Mouse (Mus musculus) heart, embryonic 14.5 days (tissue): Measurements from ENCODE around the gene Doc2a. TPM values are rescaled to one million over a fixed set of nuclear protein-coding genes. Genes with fewer than 3 reads are reported as not detected.

Source experiments
- ATAC-seq: fragments of 200-750 bp; cut with Nextera tagmentation; 2 replicates; pipeline ENCODE4 v1.8.0; 2017; ENCODE audit warnings: low read depth, moderate TSS enrichment; ENCODE audit not compliant: insufficient number of reproducible peaks, insufficient read depth, low FRiP score
- H3K27ac ChIP-seq, 2 experiments: fragments of 200-500 bp in 1 of 2; fragments of 300-500 bp in 1 of 2; sonication (generic) in 1 of 2; replicated peaks in 1 of 2; 2 replicates each; pipeline ENCODE4 v1.5.1; 2012 to 2014; ENCODE audit warnings: low read depth in 2 of 2, low read length in 2 of 2, control low read depth in 1 of 2, mild to moderate bottlenecking in 1 of 2, mixed read lengths in 1 of 2; ENCODE audit not compliant: control insufficient read depth in 1 of 2, insufficient read depth in 1 of 2
- H3K27me3 ChIP-seq: fragments of 300-500 bp; sonication (generic); 2 replicates; pipeline ENCODE4 v1.6.1; 2014; ENCODE audit warnings: mild to moderate bottlenecking, low read length, control low read depth; ENCODE audit not compliant: control insufficient read depth, insufficient read depth
- H3K36me3 ChIP-seq: fragments of 300-500 bp; sonication (generic); 2 replicates; pipeline ENCODE4 v1.6.1; 2014; ENCODE audit warnings: mild to moderate bottlenecking, control low read depth, low read length, mixed read lengths; ENCODE audit not compliant: control insufficient read depth, insufficient read depth
- H3K4me1 ChIP-seq, 2 experiments: fragments of 200-500 bp in 1 of 2; fragments of 300-500 bp in 1 of 2; sonication (generic) in 1 of 2; 2 replicates each; pipeline ENCODE4 v1.6.1; 2012 to 2014; ENCODE audit warnings: low read length in 2 of 2, control low read depth in 1 of 2, mixed read lengths in 1 of 2; ENCODE audit not compliant: control insufficient read depth in 2 of 2, insufficient read depth in 2 of 2
- H3K4me2 ChIP-seq: fragments of 300-500 bp; sonication (generic); 2 replicates; pipeline ENCODE4 v1.6.1; 2014; ENCODE audit warnings: mild to moderate bottlenecking, low read length
- H3K4me3 ChIP-seq, 2 experiments: fragments of 200-500 bp in 1 of 2; fragments of 300-500 bp in 1 of 2; sonication (generic) in 1 of 2; 2 replicates each; pipeline ENCODE4 v1.5.1; 2012 to 2014; ENCODE audit warnings: low read length in 2 of 2, mild to moderate bottlenecking in 2 of 2, control low read depth in 1 of 2, low read depth in 1 of 2, moderate library complexity in 1 of 2; ENCODE audit not compliant: control insufficient read depth in 1 of 2, insufficient read depth in 1 of 2
- H3K9ac ChIP-seq: fragments of 300-500 bp; sonication (generic); 2 replicates; pipeline ENCODE4 v1.6.1; 2014; ENCODE audit warnings: mild to moderate bottlenecking, low read length
- H3K9me3 ChIP-seq: fragments of 300-500 bp; sonication (generic); 2 replicates; pipeline ENCODE4 v1.6.1; 2016; ENCODE audit warnings: low read length, control low read depth; ENCODE audit not compliant: control insufficient read depth
- WGBS: fragments of 180-500 bp; shearing (Covaris S2); extraction: QIAGEN DNeasy Blood & Tissue Kit; methylation state at CpG from one replicate; pipeline ENCODE4 v1.1.7; 2014; 5-methylcytosine and 5-hydroxymethylcytosine counted together
- polyA plus RNA-seq: library from polyadenylated mRNA; unstranded; fragments of >200 nt; fragmentation: Nextera tagmentation; extraction: Ambion mirVana; gene quantifications from 2 replicates; pipeline ENCODE4 v1.2.1, GENCODE M21; 2014

Gene Doc2a
- polyA plus RNA-seq, 1 experiment from 2014 or later: 0.14 TPM

DNA sequence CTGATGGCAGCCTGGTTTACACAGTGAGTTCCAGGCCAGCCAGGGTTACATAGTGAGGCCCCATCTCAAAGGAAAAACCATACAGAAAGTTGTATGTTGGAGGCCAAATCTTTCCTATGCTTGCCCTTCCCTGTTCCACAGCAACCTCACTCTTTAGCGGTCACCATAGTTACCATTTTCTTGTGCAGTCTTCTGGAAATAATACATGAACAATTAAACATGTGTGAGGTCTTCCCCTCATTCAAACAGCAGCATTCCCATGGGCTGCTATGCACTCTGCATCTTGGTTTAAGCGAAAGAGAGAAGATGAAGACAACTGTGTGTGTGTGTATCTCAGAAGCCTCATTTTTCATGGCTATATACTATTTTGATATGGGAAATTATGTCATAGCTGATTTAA lies 1.7 kb upstream of the Doc2a start:
- Histone ChIP-seq H3K9me3 (0 out of 2 replicates have a peak, but pooled peaks cover 3% of the 10 kb centered on the region), H3K4me1 (peaks cover 5 to 10% of the 10 kb centered on the region in 2 experiments; a peak in 3 of 4 replicates), H3K36me3 (no peaks in the 10 kb centered on the region), H3K9ac (no peak overlapping the region), H3K4me3 (no peak overlapping the region), H3K27ac (no peak overlapping the region), H3K27me3 (peaks cover 34% of the 10 kb centered on the region), H3K4me2 (no peak overlapping the region)
- ATAC-seq: no peak
- 89% methylated on average over 2 of the region's 2 CpGs for WGBS

DNA sequence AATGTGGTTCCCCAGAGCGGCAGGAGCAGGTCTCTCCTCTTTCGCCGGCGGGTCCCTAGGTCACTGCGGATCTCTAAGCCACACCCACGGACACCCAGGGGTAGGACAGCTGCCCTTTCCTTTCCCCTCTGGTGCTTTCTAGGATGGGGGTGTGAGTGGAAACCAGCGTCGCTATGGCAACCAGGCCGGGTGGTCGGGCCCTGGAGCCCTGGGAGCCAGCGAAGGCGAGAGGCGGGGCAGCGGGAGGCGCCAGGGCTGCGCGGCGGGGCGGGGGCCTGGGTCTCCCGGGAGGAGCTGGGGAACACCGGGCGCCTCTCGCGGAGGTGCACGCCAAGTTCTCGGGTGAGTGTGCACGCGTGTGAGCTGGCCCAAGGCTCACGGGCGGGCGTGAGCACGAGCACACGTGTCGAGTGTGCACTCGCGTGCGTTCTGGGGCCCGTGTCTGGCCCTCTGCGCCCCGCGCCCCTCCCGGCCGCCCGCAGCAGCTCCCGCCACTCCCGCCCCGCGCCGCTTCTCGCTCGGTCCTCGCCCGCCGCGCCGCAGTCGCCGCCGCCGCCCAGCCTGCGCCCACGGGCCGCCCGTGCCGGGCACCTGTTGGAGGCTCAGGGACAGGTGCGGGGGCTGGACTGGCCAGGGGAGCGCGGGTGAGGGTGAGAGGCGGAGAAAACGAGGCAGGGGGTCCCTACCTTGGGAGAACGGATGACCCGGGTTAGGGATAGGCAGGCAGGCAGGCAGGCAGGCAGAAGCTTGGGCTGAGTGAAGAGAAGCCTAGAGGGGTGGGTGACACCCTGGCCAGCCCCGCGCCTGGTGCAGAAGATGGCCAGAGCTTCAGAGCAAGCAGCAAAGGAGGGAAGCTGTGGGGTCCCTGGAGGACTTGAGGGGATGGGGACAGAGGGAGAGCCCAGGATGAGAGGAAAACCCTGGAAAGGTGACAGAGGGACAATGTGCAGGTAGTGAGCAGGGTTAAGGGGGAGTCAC lies 494 bp downstream of the Doc2a start:
- Histone ChIP-seq H3K9me3 (no peaks in the 10 kb centered on the region), H3K9ac (peak overlapping the region; percentile 66), H3K4me1 (peaks cover 5 to 10% of the 10 kb centered on the region in 2 experiments; a peak in 3 of 4 replicates), H3K4me2 (peak overlapping the region; percentile 97), H3K27ac (no peak overlapping the region), H3K36me3 (peaks cover 12% of the 10 kb centered on the region), H3K4me3 (peak overlapping the region; percentile 51 to 58), H3K27me3 (peaks cover 34% of the 10 kb centered on the region)
- no peak for ATAC-seq
- WGBS: 2% methylated on average over 72 of the region's 74 CpGs

GRCm38 (mm10) chr7:126848794-126849193 lies 1.6 kb downstream of the Doc2a start:
- Histone ChIP-seq H3K27me3 (peaks cover 34% of the 10 kb centered on the region), H3K4me1 (peaks cover 5 to 10% of the 10 kb centered on the region in 2 experiments; a peak in 3 of 4 replicates), H3K36me3 (peaks cover 23% of the 10 kb centered on the region), H3K9me3 (no peaks in the 10 kb centered on the region), H3K27ac (no peak overlapping the region), H3K9ac (no peak overlapping the region), H3K4me2 (0 out of 2 replicates have a peak overlapping the region, but pooled peaks have one; percentile 97), H3K4me3 (peak overlapping the region in 1 of 2 experiments; percentile 58; a peak in 1 of 4 replicates)
- ATAC-seq: no peak
- WGBS: 33% methylated on average over 10 of the region's 10 CpGs

GRCm38 (mm10) chr7:126850161-126850560 lies 2.9 kb downstream of the Doc2a start:
- Histone ChIP-seq H3K4me2 (no peak overlapping the region), H3K27me3 (peaks cover 34% of the 10 kb centered on the region), H3K9ac (no peak overlapping the region), H3K4me3 (no peak overlapping the region), H3K27ac (no peak overlapping the region), H3K9me3 (no peaks in the 10 kb centered on the region), H3K4me1 (peaks cover 5 to 10% of the 10 kb centered on the region in 2 experiments; a peak in 3 of 4 replicates), H3K36me3 (peaks cover 37% of the 10 kb centered on the region)
- 51% methylated on average over 6 of the region's 6 CpGs for WGBS
- ATAC-seq: no peak

GRCm38 (mm10) chr7:126851192-126851591 lies 4.0 kb downstream of the Doc2a start:
- no peak for ATAC-seq
- peaks cover 34% of the 10 kb centered on the region for H3K27me3 ChIP-seq
- H3K36me3 ChIP-seq: peaks cover 47% of the 10 kb centered on the region
- H3K9me3 ChIP-seq: no peaks in the 10 kb centered on the region
- peaks cover 5 to 10% of the 10 kb centered on the region in 2 experiments; a peak in 3 of 4 replicates for H3K4me1 ChIP-seq
- WGBS: 50% methylated on average over 12 of the region's 12 CpGs
- no peak overlapping the region for H3K9ac ChIP-seq
- H3K4me2 ChIP-seq: no peak overlapping the region
- no peak overlapping the region for H3K4me3 ChIP-seq
- H3K27ac ChIP-seq: no peak overlapping the region

- 90% methylated on average over 5 of the region's 5 CpGs for WGBS
- H3K4me3 ChIP-seq: no peak overlapping the region
- no peaks in the 10 kb centered on the region for H3K9me3 ChIP-seq
- no peak overlapping the region for H3K4me2 ChIP-seq
- H3K4me1 ChIP-seq: peaks cover 0 to 2% of the 10 kb centered on the region in 2 experiments; a peak in 1 of 4 replicates
- H3K9ac ChIP-seq: no peak overlapping the region
- peaks cover 12% of the 10 kb centered on the region for H3K27me3 ChIP-seq
- H3K36me3 ChIP-seq: peaks cover 69% of the 10 kb centered on the region
- no peak overlapping the region for H3K27ac ChIP-seq
- no peak for ATAC-seq
Measured at GRCm38 (mm10) chr7:126853454-126853853, 6.2 kb downstream of the Doc2a start.

GRCm38 (mm10) chr7:126855641-126856040 lies 8.4 kb downstream of the Doc2a start:
- peaks cover 88% of the 10 kb centered on the region for H3K36me3 ChIP-seq
- H3K9me3 ChIP-seq: no peaks in the 10 kb centered on the region
- no peak for ATAC-seq
- H3K27me3 ChIP-seq: no peaks in the 10 kb centered on the region
- H3K4me2 ChIP-seq: no peak overlapping the region
- no peak overlapping the region for H3K4me3 ChIP-seq
- H3K27ac ChIP-seq: no peak overlapping the region
- WGBS: 80% methylated on average over 3 of the region's 3 CpGs
- no peaks in the 10 kb centered on the region for H3K4me1 ChIP-seq
- no peak overlapping the region for H3K9ac ChIP-seq
